Mouse (Mus musculus): ENCODE measurements around the gene Atl1. TPM values are rescaled to one million over a fixed set of nuclear protein-coding genes. Genes with fewer than 3 reads are reported as not detected.

Gene Atl1
- total RNA-seq, 4 experiments from 2014 or later = 0.87 to 3.8 (median 1.8) TPM

DNA sequence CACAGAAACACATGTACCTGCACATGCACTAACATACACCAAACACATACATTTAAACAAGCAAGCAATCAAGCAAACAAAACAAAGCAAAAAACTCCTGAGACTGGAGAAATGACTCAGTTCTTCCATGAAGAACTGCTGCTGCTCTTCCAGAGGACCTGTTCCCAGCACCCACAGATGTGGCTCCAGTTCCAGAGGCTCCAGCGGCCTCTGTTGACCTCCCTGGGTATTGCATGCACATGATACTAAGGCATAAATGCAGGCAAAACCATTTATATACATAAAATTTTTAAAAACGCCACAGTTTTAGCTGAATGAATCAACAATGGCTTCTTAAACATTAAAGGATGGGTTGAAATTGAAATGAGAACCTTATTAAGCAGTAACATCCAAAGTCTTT is 46.9 kb downstream of the Atl1 start:
- DNase-seq (ENCODE audit: low spot score in 2 of 2) = no peak

DNA sequence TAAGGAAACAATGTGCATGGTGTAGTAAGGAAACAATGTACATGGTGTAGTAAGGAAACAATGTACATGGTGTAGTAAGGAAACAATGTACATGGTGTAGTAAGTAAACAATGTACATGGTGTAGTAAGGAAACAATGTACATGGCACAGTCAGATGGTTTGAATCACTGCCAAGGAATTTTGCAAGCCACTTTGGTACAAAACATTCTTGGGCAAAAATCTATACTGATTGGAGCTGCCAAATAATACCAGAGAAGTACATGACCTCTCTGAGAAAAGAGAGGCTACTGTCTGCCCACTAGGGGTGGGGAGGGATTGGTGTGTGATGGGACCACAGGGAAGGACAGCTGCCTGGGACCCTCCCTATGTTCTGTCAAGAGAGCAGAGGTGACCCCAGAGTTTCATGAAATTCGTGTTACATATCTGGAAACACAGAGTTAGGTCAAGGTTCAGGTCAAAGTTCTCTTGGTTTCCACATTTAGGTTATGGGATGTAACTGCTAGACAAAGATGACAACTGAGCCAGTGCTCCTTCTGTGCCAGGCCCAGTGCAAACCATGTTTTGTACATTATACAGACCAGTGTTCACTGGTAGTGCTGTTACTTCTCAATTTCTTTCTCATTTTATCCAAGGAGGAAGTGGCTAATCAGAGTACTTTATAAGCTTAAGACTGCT is 49.4 kb downstream of the Atl1 start:
- DNase-seq (ENCODE audit: low spot score in 2 of 2) = no peak

DNA sequence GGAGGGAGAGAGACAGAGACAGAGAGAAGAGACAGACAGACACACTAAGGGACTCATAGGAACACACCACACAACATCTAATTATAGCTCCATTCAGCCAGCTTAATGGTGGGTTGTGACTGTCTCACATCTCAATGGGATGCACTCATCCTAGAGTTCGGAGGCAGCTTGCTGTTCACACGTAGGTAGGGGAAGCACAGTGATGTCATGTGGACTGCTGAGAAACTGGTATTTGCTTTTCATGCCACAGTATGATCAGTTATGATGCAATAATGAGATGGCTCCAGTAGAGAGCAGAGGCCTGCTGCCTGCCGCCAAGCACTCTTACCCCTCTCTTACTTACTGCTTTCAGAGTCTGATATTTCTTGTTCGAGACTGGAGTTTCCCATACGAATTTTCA is 53.4 kb downstream of the Atl1 start:
- no peak for DNase-seq (ENCODE audit: low spot score in 2 of 2)

DNA sequence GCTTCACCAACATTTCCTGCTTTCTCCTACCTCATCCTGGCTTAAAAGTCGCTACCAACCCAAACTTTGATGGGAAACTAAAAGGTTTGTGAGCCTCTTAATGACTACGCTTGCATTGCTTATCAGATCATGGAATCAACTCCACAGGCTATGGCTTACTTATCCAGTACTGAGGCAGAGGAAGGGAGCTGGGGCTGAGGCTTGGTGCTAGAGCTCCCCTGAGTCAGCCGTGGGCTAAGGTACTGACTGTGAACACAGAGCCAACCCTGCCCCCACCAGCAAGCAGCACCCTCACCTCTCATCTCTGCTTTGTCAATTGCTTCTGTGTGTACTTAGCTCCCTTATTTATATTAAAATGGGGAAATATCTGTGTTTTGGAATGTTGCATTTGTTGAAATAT is 55.1 kb downstream of the Atl1 start:
- DNase-seq (ENCODE audit: low spot score in 2 of 2) = no peak

DNA sequence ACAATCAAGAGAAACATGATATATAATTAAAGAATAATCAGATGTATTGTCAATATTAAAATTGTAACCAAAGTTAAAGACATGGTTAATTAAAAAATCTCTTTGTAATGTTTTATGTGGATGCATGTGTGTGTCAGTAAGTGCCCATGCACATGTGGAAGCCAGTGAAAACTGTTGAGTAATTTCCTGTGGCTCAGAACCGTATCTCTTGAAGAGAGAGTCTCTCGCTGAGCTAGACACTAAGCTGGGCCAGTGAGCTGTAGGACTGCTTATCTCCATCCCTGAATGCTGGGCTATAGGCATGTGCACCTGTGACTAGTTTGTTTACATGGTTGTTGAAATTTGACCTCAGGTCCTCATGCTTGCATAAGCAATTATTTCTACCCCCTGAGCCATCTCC is 65.0 kb downstream of the Atl1 start:
- no peak for DNase-seq (ENCODE audit: low spot score in 2 of 2)

DNA sequence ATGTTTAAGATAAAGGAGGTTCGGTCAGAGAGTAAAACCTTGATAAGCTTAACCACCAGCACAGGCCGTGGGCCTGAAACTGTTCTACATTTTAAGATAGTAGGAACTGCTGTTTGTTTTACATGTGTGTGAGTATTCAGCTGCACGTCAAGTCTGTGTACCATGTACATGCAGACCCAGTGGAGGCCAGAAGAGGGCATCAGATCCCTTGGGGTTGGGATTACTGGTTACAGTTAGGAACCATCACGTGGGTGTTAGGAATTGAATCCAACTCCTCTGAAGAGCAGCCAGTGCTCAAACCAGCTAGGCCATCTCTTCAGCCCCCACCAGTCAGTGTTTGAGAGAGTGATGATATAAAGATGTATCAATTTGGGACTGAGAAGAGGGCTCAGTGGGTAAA is 70.1 kb downstream of the Atl1 start:
- peak; percentile 71 to 73 for DNase-seq (ENCODE audit: low spot score in 2 of 2)

DNA sequence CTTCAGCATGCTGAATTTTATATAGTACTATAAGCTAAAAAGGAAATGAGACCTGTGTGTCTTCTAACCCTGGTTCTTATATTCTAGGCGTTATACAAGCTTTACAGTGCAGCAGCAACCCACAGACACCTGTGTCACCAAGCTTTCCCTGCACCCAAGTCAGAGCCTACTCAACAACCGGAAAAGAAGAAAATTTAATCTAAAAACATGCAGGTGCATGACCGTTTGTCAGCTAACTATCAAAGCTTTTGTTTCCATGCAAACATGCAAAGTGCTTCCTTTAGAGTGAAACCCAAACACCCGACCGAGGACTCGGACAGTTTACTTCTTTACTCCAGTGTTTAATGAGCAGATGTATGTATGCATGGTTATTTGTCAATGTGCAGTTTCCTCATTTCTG is 70.7 kb downstream of the Atl1 start:
- no peak for DNase-seq (ENCODE audit: low spot score in 2 of 2)

DNA sequence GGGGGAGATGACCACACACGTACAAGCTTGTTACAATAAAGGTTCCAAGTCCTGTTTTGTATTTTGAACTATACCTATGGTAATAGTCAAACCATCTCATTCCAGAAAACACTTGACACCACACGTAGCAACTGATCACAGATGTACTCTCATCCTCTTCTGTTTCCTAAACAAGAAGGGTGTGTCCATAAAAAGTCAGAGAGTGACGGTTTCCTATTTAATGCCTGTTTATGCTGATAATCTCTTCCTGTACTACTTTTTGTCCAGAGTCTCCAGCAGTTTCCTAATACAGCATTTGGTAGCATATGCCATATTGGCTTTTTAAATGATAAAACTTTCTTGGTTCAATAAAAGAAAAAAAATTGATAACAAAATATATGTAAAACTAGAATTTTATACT is 73.2 kb downstream of the Atl1 start:
- DNase-seq (ENCODE audit: low spot score in 2 of 2) = no peak

DNA sequence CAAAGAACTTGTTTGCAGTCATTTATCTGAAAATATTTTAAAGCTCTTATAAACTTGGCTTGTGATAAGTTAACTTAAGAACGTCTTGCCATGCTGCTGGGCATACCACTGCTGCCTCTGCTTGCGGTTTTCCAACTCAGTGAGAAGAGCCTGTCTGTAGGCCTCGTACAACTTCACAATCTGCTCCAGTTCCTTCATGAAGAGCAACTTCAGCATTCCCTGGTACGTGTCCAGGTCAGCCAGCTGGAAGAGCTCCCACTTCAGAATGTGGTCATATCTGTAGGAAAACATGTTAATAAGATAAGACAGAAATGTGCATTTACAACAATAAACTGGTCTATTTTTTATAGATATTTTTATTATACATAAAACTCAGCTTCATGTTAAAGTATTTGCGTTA is 73.7 kb downstream of the Atl1 start:
- no peak for DNase-seq (ENCODE audit: low spot score in 2 of 2)

DNA sequence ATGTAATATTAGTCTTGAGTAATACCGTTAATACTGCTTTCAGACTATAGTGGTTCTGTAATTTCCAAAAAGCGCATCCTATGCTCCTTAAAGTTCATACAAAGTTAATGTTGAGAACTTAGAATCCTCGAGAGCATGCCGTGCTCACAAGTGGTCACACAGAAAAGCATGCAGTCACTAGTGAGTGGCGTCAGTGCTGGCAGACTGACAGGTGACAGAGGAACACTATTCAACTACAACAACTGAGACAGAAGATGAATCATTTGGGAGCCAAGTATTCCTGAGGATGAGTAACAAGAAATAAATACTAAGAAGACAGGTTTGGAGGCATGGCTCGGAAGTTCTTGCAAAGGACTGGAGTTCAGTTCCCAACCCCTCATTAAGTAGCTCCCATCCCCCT is 74.7 kb downstream of the Atl1 start:
- no peak for DNase-seq (ENCODE audit: low spot score in 2 of 2)

DNA sequence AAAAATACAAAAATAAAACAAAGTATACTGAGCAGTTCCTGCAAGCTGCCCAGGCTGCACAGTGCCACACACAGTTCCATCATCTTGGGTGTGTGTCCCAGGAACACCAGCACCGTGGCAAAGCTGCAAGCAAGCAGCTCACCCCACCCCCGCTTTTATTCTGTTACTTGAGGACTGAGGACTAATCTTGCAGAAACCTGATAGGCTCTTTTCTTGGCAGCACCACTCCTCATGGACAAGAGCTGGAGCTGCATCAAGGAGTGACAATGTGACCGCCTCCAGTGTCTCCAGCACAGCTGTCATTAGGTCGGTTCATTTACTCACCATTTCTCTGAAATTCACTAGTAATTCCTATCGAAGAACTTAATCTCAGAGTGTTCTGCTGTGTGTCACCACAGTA is 75.7 kb downstream of the Atl1 start:
- DNase-seq (ENCODE audit: low spot score in 2 of 2) = peak; percentile 28 to 43

DNA sequence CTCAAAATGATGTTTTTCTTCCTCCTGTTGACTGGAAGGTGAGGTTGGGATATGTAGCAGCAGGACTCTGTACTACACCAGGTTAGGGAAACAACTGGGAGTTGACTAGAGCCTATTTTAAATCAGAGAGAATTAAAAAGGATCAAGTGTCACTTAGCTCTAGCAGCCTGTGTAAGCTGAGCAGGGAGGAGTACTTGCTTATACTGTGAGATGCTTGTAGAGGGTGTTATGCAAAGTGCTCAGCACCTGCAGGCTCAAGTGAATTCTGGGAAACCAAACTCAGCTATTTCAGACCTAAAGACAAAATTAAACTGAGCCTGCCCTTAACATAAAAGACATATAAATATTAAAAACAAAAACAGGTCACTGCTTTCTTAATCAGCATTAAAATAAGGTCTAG is 81.3 kb downstream of the Atl1 start:
- DNase-seq (ENCODE audit: low spot score in 2 of 2) = no peak

DNA sequence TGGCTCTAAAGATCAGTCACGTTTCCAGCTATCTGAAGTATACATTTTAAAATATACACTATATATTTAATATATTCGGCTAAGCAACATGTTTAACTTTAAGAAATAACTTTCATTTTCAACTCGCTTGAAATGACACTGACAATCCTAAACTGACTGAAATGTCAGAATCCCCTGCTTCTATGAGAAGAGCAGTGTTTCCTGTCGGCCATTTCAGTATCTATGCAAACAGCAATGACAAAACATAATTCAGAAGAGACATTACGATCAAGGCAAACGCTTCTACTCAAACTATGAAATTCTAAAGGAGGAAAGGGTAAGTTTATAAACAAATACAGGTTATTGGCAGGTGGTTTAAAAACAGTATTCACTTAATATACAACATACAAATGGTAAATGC is 84.3 kb downstream of the Atl1 start:
- DNase-seq (ENCODE audit: low spot score in 2 of 2) = no peak

DNA sequence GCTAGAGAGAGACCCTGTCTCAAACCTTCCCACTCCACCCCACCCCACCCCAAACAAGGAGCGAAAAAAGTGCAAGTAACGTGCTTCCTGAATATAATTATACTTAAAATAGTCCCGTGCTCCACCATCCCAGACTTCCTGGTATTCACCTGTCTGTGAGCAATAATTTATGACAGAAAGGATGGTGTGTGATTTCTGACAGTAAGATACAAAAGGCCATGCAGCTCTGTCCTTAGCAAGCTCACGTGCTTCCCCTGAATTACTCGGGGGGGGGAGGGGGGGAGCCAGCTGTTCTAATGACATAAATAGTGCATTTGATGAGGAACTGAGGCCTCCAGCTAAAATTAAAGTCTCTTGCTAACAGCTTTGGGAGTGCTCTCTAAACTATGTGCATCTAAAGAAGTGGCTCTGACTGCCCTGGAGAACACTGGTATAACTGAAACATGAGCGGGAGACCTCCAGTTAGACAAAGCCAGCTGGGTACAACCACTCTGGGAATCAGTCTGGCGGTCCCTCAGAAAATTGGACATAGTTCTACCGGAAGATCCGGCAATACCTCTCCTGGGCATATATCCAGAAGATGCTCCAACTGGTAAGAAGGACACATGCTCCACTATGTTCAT is 85.1 kb downstream of the Atl1 start:
- DNase-seq (ENCODE audit: low spot score in 2 of 2) = no peak

DNA sequence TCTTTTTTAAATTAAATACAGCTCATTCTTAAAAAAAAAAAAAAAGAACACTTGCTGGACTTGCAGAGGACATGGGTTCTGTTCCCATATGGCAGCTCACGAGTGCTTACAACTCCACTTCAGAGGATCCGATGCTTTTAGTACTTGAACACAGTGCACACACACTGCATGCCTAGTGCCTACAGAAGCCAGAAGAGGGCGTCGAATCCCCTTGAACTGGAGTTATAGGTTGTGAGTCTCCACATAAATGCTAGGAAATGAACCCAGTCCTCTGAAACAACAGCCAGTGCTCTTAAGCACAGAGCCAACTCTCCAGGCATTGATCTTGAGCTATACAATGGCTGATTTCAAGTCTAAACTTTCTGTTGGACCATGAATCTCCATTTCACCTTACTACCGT is 90.5 kb downstream of the Atl1 start:
- DNase-seq (ENCODE audit: low spot score in 2 of 2) = no peak

DNA sequence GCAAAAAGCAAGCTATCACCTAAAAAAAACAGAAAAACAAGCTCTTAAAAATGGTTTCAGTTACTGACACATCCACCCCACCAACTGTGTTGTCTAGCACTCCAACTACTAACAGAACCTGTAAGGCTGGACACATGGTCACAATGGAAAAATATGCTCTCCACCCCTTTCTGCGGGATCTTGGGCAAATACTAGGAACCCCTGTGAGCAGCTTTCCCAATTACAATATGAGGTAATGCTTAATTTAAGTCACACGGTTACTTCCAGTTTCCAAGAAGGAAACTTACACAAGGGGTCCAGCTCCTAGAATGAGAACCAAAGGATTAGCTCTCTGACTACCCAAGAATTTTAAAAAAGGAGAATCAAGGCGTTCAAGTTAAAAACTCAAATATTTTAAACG is 93.1 kb downstream of the Atl1 start:
- no peak for DNase-seq (ENCODE audit: low spot score in 2 of 2)

DNA sequence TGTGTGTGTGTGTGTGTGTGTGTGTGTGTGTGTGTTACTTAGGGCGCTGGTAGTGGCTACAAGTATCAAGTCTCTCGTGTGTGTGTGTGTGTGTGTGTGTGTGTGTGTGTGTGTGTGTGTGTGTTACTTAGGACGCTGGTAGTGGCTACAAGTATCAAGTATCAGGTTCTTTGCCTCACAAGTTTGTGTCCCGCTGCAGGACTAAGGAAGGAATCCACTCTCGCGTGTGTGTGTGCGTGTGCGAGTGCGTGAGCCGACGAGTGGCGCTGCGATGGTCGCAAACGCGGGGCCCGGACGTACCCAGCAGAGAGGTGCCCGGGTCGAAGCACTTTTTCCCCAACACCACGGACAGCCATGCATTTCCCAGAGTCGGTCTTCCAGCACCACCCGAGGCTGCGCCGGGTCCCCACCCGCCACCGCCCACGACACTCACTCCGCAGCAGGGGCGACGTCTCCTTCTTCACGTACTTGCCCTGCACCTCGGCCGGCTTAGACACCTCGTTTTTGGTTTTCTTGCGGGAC is 93.9 kb downstream of the Atl1 start:
- peak in 1 of 2 experiments; percentile 43 for DNase-seq (ENCODE audit: low spot score in 2 of 2)

DNA sequence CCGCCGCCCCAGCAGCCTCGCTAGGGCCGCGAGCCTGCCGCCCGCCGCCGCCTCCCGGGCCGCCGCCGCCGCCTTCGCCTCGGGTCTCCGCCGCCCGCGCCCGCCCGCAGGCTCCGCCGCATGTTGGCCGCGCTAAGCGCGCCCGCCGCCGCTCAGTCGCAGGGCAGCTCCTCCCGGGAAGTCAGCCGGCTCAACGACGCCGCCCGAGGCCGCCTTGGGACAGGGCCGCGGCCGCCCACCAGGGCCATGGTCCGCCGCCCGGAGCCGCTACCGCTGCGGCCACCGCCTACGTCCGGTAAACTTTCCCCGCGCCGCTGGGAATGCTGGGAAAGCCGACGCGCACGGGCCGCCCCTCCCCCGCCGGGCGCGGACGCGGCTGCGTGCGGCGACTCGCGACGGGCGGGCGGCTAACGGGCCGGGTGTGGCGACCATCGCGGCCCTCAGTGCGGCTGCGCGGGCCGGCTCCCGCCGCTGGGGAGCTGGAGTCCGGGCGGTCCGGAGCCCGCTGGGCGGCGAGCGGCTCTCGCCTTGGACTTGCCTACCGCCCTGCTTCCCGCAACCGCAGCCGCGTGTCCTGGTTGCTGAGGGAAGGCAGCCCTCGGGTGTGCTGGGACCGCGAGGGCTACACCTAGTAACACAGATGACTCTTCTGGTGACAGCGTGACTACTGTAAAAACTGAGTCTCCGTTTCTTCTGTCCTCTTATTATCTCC is 94.5 kb downstream of the Atl1 start, which contains the start of gene Sav1:
TSS of gene Sav1 (minus strand) at position 217 of the 712 bp plus-strand sequence.
- DNase-seq (ENCODE audit: low spot score in 2 of 2) = peak; percentile 89 to 91

DNA sequence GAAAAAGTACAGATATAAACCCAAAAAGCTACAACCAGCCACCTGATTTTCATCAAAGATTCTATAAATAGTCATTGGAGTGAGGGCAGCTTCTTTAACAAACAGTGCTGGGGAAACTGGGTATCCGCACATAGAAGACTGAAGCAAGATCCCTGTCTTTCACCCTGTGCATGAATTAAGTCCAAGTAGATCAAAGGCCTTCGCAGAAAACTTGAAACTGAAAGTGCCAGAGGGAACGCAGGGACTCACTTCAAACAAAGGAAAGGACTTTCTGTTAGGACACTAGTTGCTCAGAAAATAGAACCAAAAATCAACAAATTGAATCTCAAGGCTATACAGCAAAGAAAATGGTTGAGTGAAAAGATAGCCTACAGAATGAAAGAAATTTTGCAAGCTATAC is 103.0 kb downstream of the Atl1 start:
- DNase-seq (ENCODE audit: low spot score in 2 of 2) = no peak

DNA sequence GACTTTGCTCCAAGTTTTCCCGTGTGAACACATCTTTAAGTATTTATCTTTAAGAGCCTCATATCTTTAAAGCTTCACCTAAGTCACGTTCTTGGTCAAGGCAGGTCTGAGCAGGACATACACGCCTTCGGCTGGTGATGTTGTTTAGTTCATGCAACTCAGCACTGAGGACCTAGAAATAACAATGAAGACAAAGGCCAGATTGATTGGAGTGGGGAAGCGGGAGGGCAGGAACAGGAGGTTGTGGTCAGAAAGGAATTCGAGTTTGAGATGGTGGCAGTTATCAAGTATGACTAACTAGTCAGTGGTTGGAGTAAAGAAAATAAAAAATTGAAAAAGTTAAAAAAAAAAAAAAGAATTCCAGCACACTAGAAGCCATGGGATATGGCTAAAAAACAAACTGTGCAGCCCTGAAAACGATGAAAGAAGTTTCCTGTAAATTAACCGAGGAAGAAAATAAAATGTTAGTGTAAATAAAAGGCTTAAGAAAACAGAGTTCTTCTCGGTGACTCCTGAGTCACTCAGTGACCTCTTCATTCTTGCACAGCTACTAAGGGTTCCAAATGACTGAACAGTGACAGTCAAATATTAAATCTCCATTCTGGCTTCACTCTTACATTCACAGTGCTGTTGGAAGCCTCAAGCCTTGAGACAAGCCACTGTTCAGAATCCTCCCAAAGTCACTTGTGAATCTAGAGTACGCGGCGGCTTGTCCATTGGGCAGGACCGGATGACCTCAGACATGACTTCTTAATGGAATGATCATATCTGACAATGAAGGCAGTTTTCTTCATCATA is 106.0 kb downstream of the Atl1 start:
- no peak for DNase-seq (ENCODE audit: low spot score in 2 of 2)

DNA sequence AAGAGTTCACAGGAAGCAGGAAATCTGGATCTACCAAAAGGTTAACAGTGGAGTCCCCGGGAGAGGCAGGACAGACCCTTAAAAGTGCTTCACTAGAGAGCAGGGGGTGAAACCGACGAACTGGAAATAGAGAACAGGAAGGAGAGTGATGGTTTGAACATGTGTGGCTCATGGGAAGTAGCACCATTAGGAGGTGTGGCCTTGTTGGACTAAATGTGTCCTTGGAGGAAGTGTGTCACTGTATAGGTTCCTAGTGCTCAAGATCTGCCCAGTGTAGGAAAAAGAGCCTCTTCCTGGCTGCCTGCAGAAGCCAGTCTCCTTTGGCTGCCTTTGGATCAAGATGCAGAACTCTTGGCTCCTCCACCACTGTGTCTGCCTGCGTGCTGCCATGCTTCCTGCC is 112.7 kb downstream of the Atl1 start:
- no peak for DNase-seq (ENCODE audit: low spot score in 2 of 2)

DNA sequence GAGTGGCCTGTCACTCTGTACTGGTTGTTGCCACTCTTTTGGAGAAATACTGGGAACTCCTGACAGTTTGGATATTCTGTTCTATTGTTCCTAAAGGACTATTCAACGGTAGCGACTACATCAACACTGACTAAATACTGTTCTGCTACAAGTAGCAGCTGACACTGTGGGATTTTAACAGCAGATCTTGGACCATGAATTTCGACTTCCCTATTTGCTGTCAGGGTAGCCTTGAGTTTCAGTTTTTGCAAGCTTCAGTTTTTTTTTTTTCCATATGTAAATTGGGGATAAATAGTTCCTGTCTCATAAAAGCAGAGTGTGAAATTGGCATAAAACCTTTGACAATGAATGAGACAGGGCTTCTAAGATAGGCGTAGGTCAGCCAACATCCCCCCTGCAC is 117.9 kb downstream of the Atl1 start:
- DNase-seq (ENCODE audit: low spot score in 2 of 2) = no peak

Measured in gastrocnemius, adult 8-10 months (tissue).